ENCODE assay signal across 8 mouse cellular contexts in the genomic region with DNA sequence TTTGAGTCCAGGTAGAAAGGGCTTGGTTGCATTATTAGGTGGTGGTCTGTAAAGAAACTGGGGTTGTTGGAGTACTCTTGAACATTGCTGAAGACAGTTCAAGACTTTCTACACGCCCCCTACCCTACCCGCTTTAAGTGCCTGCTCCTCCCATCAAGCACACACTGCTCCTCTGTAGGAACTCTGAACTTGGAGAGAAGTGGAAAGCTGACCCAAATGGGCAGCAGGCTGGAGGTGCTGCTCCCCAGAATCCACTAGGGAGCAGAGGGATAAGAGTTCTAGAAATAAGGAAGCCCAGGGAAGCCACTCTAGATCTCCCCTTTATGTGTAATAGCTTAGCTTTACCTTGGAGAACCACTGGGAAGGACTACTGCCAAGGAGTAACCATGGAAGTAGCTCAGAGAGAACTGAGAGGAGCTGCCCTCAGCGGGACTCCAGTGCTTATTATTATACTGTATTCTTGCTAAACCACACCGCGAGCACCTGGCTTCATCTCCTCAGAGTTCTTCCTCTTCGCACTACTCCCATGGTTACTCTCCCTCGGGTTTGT. TPM values are rescaled to one million over a fixed set of nuclear protein-coding genes. Genes with fewer than 3 reads are reported as not detected.
DNase-seq lines count a peak whose midpoint lies in the region; ATAC-seq lines count a peak whose summit lies in the region.

No protein-coding gene starts in this region.

- peaks cover 6% of the 10 kb centered on the region; the same call in 1 of the 2 replicates for H3K9me3 ChIP-seq in megakaryocyte, embryonic 14.5 days
- H3K9me3 ChIP-seq in forebrain, embryonic 16.5 days (ENCODE audit: control insufficient read depth, low read length), result no peaks in the 10 kb centered on the region
- H3K9me3 ChIP-seq in neural tube, embryonic 11.5 days (ENCODE audit: control insufficient read depth, low read length), result no peaks in the 10 kb centered on the region

- peaks cover 33% of the 10 kb centered on the region for H3K27me3 ChIP-seq in megakaryocyte, embryonic 14.5 days (replicated peaks)
- H3K27me3 ChIP-seq in forebrain, embryonic 16.5 days (replicated peaks; ENCODE audit: control insufficient read depth, insufficient read depth, low read length), result no peaks in the 10 kb centered on the region
- H3K27me3 ChIP-seq in neural tube, embryonic 11.5 days (ENCODE audit: control insufficient read depth, insufficient read depth, low read length), result peaks cover 5% of the 10 kb centered on the region

- no peak overlapping the region for H3K27ac ChIP-seq in forebrain, embryonic 16.5 days (ENCODE audit: low read length)
- no peak overlapping the region for H3K27ac ChIP-seq in neural tube, embryonic 11.5 days (ENCODE audit: low read depth, low read length)

- peak overlapping the region; percentile 92 for H3K4me3 ChIP-seq in megakaryocyte, embryonic 14.5 days (replicated peaks)
- peak overlapping the region; percentile 51 for H3K4me3 ChIP-seq in forebrain, embryonic 16.5 days (replicated peaks; ENCODE audit: low read length)
- peak overlapping the region; percentile 85 for H3K4me3 ChIP-seq in neural tube, embryonic 11.5 days (ENCODE audit: low read depth, low read length)

- peak overlapping the region; percentile 61 for H3K9ac ChIP-seq in forebrain, embryonic 16.5 days (replicated peaks; ENCODE audit: low read depth, low read length)
- peak overlapping the region; percentile 91 for H3K9ac ChIP-seq in neural tube, embryonic 11.5 days (ENCODE audit: low read length)

- ATAC-seq in megakaryocyte, adult 5-6 weeks (ENCODE audit: poor library complexity, severe bottlenecking), result no peak
- ATAC-seq in forebrain, embryonic 16.5 days, result 0 out of 2 replicates have a peak, but pooled peaks have one; percentile 21
- peak; percentile 36; the same call in 1 of the 2 replicates for ATAC-seq in neural tube, embryonic 11.5 days (ENCODE audit: insufficient read depth, low FRiP score, low TSS enrichment)
- ATAC-seq in activated CD4-positive, CD25-positive, alpha-beta regulatory T cell, adult 4 months, result no peak

- WGBS in forebrain, embryonic 16.5 days, result 16% methylated on average over 7 of the region's 7 CpGs
- 14% methylated on average over 7 of the region's 7 CpGs for WGBS in neural tube, embryonic 11.5 days

- peak overlapping the region; percentile 96 for H3K4me2 ChIP-seq in forebrain, embryonic 16.5 days (ENCODE audit: low read length)
- peak overlapping the region; percentile 83 for H3K4me2 ChIP-seq in neural tube, embryonic 11.5 days (ENCODE audit: low read depth)

- H3K4me1 ChIP-seq in megakaryocyte, embryonic 14.5 days, result peaks cover 37% of the 10 kb centered on the region
- H3K4me1 ChIP-seq in forebrain, embryonic 16.5 days (replicated peaks; ENCODE audit: control insufficient read depth, insufficient read depth, low read length), result peaks cover 25% of the 10 kb centered on the region
- H3K4me1 ChIP-seq in neural tube, embryonic 11.5 days (ENCODE audit: control insufficient read depth, insufficient read depth, low read length), result peaks cover 17% of the 10 kb centered on the region

- DNase-seq in kidney, postnatal 14 days, result peak; percentile 16
- peak; percentile 40 for DNase-seq in neural tube, embryonic 11.5 days (ENCODE audit: low spot score)
- no peak for DNase-seq in cerebellum, adult 9-11 months
- no peak for DNase-seq in thymus, adult 18-20 months

- no peaks in the 10 kb centered on the region for H3K36me3 ChIP-seq in megakaryocyte, embryonic 14.5 days (replicated peaks; ENCODE audit: low read length)
- no peaks in the 10 kb centered on the region for H3K36me3 ChIP-seq in forebrain, embryonic 16.5 days (ENCODE audit: control insufficient read depth, insufficient read depth)
- H3K36me3 ChIP-seq in neural tube, embryonic 11.5 days (ENCODE audit: control insufficient read depth, insufficient read depth, low read length), result no peaks in the 10 kb centered on the region

RNA-seq across cellular contexts. Expression of a gene that starts 0.7 kb away (rescaled TPM):
- 0.97 TPM in 1 of 2 replicates, not detected in the other for polyA plus RNA-seq in megakaryocyte, embryonic 14.5 days (2012; ENCODE audit: insufficient read depth, low replicate concordance)
- total RNA-seq in megakaryocyte, adult 5-6 weeks (2015), result 1.7 and 2.7 TPM in 2 replicates
- total RNA-seq in megakaryocyte, adult 5-6 weeks (2017), result 1.1 and 1.6 TPM in 2 replicates
- polyA plus RNA-seq in forebrain, embryonic 16.5 days (2015; fragmentation: Nextera tagmentation; extraction: Ambion mirVana), result 5.4 and 5.5 TPM in 2 replicates
- 6.6 and 6.8 TPM in 2 replicates for polyA plus RNA-seq in neural tube, embryonic 11.5 days (2014; fragmentation: Nextera tagmentation; extraction: Ambion mirVana)
- polyA plus RNA-seq in activated CD4-positive, CD25-positive, alpha-beta regulatory T cell, adult 4 months (2017; shearing (Covaris generic)), result 1 to 10 TPM; 2.2 to 3.7 TPM

RNA-seq across cellular contexts. Expression of a gene that starts 8.9 kb away (rescaled TPM):
- 7.4 and 10.2 TPM in 2 replicates for polyA plus RNA-seq in megakaryocyte, embryonic 14.5 days (2012; ENCODE audit: insufficient read depth, low replicate concordance)
- 102 and 119 TPM in 2 replicates for total RNA-seq in megakaryocyte, adult 5-6 weeks (2015)
- total RNA-seq in megakaryocyte, adult 5-6 weeks (2017), result 55.7 and 57.8 TPM in 2 replicates
- polyA plus RNA-seq in forebrain, embryonic 16.5 days (2015; fragmentation: Nextera tagmentation; extraction: Ambion mirVana), result 127 and 136 TPM in 2 replicates
- 169 and 170 TPM in 2 replicates for polyA plus RNA-seq in neural tube, embryonic 11.5 days (2014; fragmentation: Nextera tagmentation; extraction: Ambion mirVana)
- 10 to 100 TPM; 33.4 to 38.6 TPM for polyA plus RNA-seq in activated CD4-positive, CD25-positive, alpha-beta regulatory T cell, adult 4 months (2017; shearing (Covaris generic))

Comparison
In these comparisons a context has a peak if more than half of its experiments do, and no peak if none do; other contexts are left out.
1. ATAC-seq: peak in forebrain, embryonic 16.5 days (single experiment) and neural tube, embryonic 11.5 days (single experiment); none in megakaryocyte, adult 5-6 weeks (single experiment) and activated CD4-positive, CD25-positive, alpha-beta regulatory T cell, adult 4 months (single experiment).
2. DNase-seq: peak in kidney, postnatal 14 days (single experiment) and neural tube, embryonic 11.5 days (single experiment); none in cerebellum, adult 9-11 months (single experiment) and thymus, adult 18-20 months (0 of 2).
3. Peak in every context shown above with its lines, with median percentiles within 50 percentile points of each other: H3K4me3 ChIP-seq.